8 mouse cellular contexts compared by ENCODE assay signal in the genomic region with DNA sequence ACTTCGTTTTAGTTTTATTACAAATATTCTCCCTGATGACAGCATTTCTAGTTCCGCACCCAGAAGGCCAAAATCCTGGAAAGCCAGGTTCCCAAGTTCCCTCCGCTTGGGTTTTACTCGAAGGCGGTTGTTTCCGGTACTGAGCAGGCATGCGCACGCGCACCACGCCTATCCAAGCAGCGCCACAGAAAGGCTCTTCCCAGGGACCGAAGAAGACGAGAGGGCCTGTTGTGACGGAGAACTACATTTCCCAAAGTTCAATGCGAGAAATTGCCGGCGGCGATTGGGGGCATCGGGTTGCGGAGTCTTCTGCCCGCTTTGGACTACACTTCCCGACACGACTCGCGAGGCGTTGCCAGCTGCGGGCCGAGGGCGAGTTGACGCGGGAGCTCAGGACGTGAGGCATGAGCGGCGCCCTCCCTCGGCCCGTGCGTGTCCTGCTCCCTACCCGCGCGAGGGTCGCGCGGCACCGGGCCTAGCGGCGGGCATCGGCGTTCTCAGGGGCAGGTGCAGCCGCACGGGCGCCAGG. TPM values are rescaled to one million over a fixed set of nuclear protein-coding genes. Genes with fewer than 3 reads are reported as not detected.
DNase-seq lines count a peak whose midpoint lies in the region; ATAC-seq and TF ChIP-seq lines count a peak whose summit lies in the region.

Gene Wrnip1 (plus strand): TSS at position 346 of the 529 bp plus-strand sequence.

- peaks cover 30% of the 10 kb centered on the region for H3K36me3 ChIP-seq in C2C12 (ENCODE audit: control insufficient read depth, insufficient read depth)
- H3K36me3 ChIP-seq in erythroblast, embryonic 14.5 days (ENCODE audit: control insufficient read depth), result peaks cover 27% of the 10 kb centered on the region
- no peaks in the 10 kb centered on the region for H3K36me3 ChIP-seq in heart, embryonic 11.5 days (ENCODE audit: control insufficient read depth, insufficient read depth, low read length)
- peaks cover 8% of the 10 kb centered on the region for H3K36me3 ChIP-seq in kidney, embryonic 16.5 days (ENCODE audit: insufficient read depth, low read length)
- H3K36me3 ChIP-seq in liver, adult 2 months (ENCODE audit: control insufficient read depth, insufficient read depth, low read length), result peaks cover 8% of the 10 kb centered on the region
- H3K36me3 ChIP-seq in myocyte (ENCODE audit: control insufficient read depth, insufficient read depth), result peaks cover 8% of the 10 kb centered on the region
- 0 out of 2 replicates have a peak, but pooled peaks cover 5% of the 10 kb centered on the region for H3K36me3 ChIP-seq in splenic B cell, adult 2 months (ENCODE audit: control insufficient read depth, insufficient read depth, low read length, poor library complexity, severe bottlenecking)

- peaks cover 25% of the 10 kb centered on the region for H3K79me3 ChIP-seq in C2C12 (ENCODE audit: low read depth)

- peak within 1 kb of the TSS; percentile 90 for H3K9ac ChIP-seq in heart, embryonic 11.5 days (ENCODE audit: low read depth, low read length)
- peak within 1 kb of the TSS; percentile 85 for H3K9ac ChIP-seq in kidney, embryonic 16.5 days (replicated peaks; ENCODE audit: low read length)
- peak within 1 kb of the TSS; percentile 88 for H3K9ac ChIP-seq in liver, adult 2 months (ENCODE audit: low read depth, low read length)

- H3K27me3 ChIP-seq in C2C12 (ENCODE audit: control insufficient read depth, insufficient read depth, insufficient read length) (no peaks in the 10 kb centered on the region), myocyte (ENCODE audit: control insufficient read depth, insufficient read depth, insufficient read length) (no peaks in the 10 kb centered on the region)
- no peaks in the 10 kb centered on the region; the same call in 1 of the 2 replicates for H3K27me3 ChIP-seq in erythroblast, embryonic 14.5 days (ENCODE audit: control insufficient read depth)
- H3K27me3 ChIP-seq in heart, embryonic 11.5 days (ENCODE audit: control insufficient read depth, insufficient read depth, low read length), result no peaks in the 10 kb centered on the region
- H3K27me3 ChIP-seq in kidney, embryonic 16.5 days (ENCODE audit: insufficient read depth, low read length), result no peaks in the 10 kb centered on the region
- H3K27me3 ChIP-seq in liver, adult 2 months (ENCODE audit: control insufficient read depth, insufficient read depth, low read length), result no peaks in the 10 kb centered on the region
- H3K27me3 ChIP-seq in splenic B cell, adult 2 months (ENCODE audit: control insufficient read depth, insufficient read depth, low read length, poor library complexity, severe bottlenecking), result no peaks in the 10 kb centered on the region

- peak; percentile 82 for TF ChIP-seq CTCF in C2C12 (IDR thresholded peaks at IDR 0.05; ENCODE audit: control insufficient read depth, insufficient read depth, insufficient read length)
- TF ChIP-seq CTCF in brain, embryonic 14.5 days (IDR thresholded peaks at IDR 0.05; ENCODE audit: borderline replicate concordance, extremely low read depth, insufficient read depth, insufficient read length), result peak; percentile 37; the same call in 1 of the 2 replicates
- TF ChIP-seq CTCF in liver, adult 2 months (IDR thresholded peaks at IDR 0.05; ENCODE audit: low read depth, low read length), result peak; percentile 27; the same call in 1 of the 2 replicates

- peaks cover 35% of the 10 kb centered on the region for H3K4me1 ChIP-seq in erythroblast, embryonic 14.5 days (ENCODE audit: control insufficient read depth)
- peaks cover 15% of the 10 kb centered on the region for H3K4me1 ChIP-seq in heart, embryonic 11.5 days (ENCODE audit: control insufficient read depth, insufficient read depth, low read length)
- H3K4me1 ChIP-seq in kidney, embryonic 16.5 days (ENCODE audit: insufficient read depth, low read length), result peaks cover 19% of the 10 kb centered on the region
- H3K4me1 ChIP-seq in liver, adult 2 months (ENCODE audit: control insufficient read depth, insufficient read depth, low read length), result peaks cover 7% of the 10 kb centered on the region; the same call in 1 of the 2 replicates

- peak; percentile 100 for DNase-seq in brain, embryonic 14.5 days (ENCODE audit: low read depth)
- DNase-seq in liver, adult 2 months (ENCODE audit: extremely low read depth, low read depth, low spot score), result peak; percentile 99
- peak; percentile 96 for DNase-seq in splenic B cell, adult 2 months (ENCODE audit: low read depth, low spot score)

- peak within 1 kb of the TSS; percentile 64 for H3K27ac ChIP-seq in heart, embryonic 11.5 days (ENCODE audit: low read depth, low read length)
- peak within 1 kb of the TSS; percentile 57 for H3K27ac ChIP-seq in kidney, embryonic 16.5 days (ENCODE audit: low read length)
- H3K27ac ChIP-seq in liver, adult 2 months (replicated peaks; ENCODE audit: insufficient read depth, low read depth, low read length), result peak within 1 kb of the TSS; percentile 74

- H3K4me3 ChIP-seq in C2C12 (ENCODE audit: insufficient read depth, poor library complexity, severe bottlenecking), result peak within 1 kb of the TSS; percentile 79
- peak within 1 kb of the TSS; percentile 88 for H3K4me3 ChIP-seq in erythroblast, embryonic 14.5 days (replicated peaks)
- peak within 1 kb of the TSS; percentile 85 for H3K4me3 ChIP-seq in heart, embryonic 11.5 days (ENCODE audit: low read depth, low read length)
- H3K4me3 ChIP-seq in kidney, embryonic 16.5 days (ENCODE audit: low read length), result peak within 1 kb of the TSS; percentile 75
- H3K4me3 ChIP-seq in liver, adult 2 months (ENCODE audit: insufficient read depth, low read depth, low read length), result peak within 1 kb of the TSS; percentile 76
- peak within 1 kb of the TSS; percentile 39 for H3K4me3 ChIP-seq in myocyte

- peak; percentile 77 for TF ChIP-seq POLR2A in brain, embryonic 14.5 days (IDR thresholded peaks at IDR 0.05; ENCODE audit: borderline replicate concordance, extremely low read depth, insufficient read depth, insufficient read length, poor library complexity, severe bottlenecking)
- TF ChIP-seq POLR2A in liver, adult 2 months (IDR thresholded peaks at IDR 0.05; ENCODE audit: extremely low read depth, insufficient read depth, low read length), result 0 out of 2 replicates have a peak, but pooled peaks have one; percentile 58
- TF ChIP-seq POLR2A in myocyte (IDR thresholded peaks at IDR 0.05; ENCODE audit: insufficient read length, low read depth), result peak; percentile 94

- WGBS in heart, embryonic 11.5 days (ENCODE audit: insufficient replicate concordance), result under 1% methylated on average over 51 of the region's 51 CpGs
- 0% methylated on average over 51 of the region's 51 CpGs for WGBS in kidney, embryonic 16.5 days
- WGBS in liver, adult 2 months, result under 1% methylated on average over 51 of the region's 51 CpGs

- no peaks in the 10 kb centered on the region for H3K9me3 ChIP-seq in erythroblast, embryonic 14.5 days (ENCODE audit: control insufficient read depth, low read length)
- H3K9me3 ChIP-seq in heart, embryonic 11.5 days (replicated peaks; ENCODE audit: control insufficient read depth, low read length), result no peaks in the 10 kb centered on the region
- no peaks in the 10 kb centered on the region for H3K9me3 ChIP-seq in kidney, embryonic 16.5 days (ENCODE audit: low read length)

- H3ac ChIP-seq in C2C12 (ENCODE audit: control insufficient read depth, insufficient read length, low read depth) (peak within 1 kb of the TSS; percentile 78), myocyte (ENCODE audit: control insufficient read depth, insufficient read length) (peak within 1 kb of the TSS; percentile 70)

- ATAC-seq in heart, embryonic 11.5 days (replicated peaks; ENCODE audit: insufficient number of reproducible peaks, low FRiP score, low TSS enrichment), result peak; percentile 95
- ATAC-seq in kidney, embryonic 16.5 days (ENCODE audit: low FRiP score, low TSS enrichment), result peak; percentile 97

- peak within 1 kb of the TSS; percentile 98 for H3K4me2 ChIP-seq in heart, embryonic 11.5 days
- H3K4me2 ChIP-seq in kidney, embryonic 16.5 days (replicated peaks; ENCODE audit: low read depth, low read length), result peak within 1 kb of the TSS; percentile 83
- peak within 1 kb of the TSS; percentile 99 for H3K4me2 ChIP-seq in myocyte (ENCODE audit: low read depth)

- H3K79me2 ChIP-seq in C2C12 (ENCODE audit: control insufficient read depth, insufficient read depth), result peaks cover 36% of the 10 kb centered on the region
- peaks cover 17% of the 10 kb centered on the region for H3K79me2 ChIP-seq in liver, adult 2 months (ENCODE audit: control insufficient read depth, insufficient read depth, low read length)
- peaks cover 41% of the 10 kb centered on the region for H3K79me2 ChIP-seq in myocyte (ENCODE audit: control insufficient read depth, insufficient read depth)

TF ChIP-seq in C2C12, 6 proteins besides CTCF, POLR2A, EP300 and RAD21:
- TF ChIP-seq MAX (IDR thresholded peaks at IDR 0.05), result peak; percentile 52
- no peak for TF ChIP-seq MYOG (IDR thresholded peaks at IDR 0.05; ENCODE audit: control insufficient read depth, extremely low read depth, insufficient read length)
- TF ChIP-seq FOSL1 (IDR thresholded peaks at IDR 0.05; ENCODE audit: insufficient read depth, low read length, poor library complexity, severe bottlenecking), result no peak

TF ChIP-seq in myocyte, 11 proteins besides CTCF, POLR2A, EP300 and RAD21:
- TF ChIP-seq REST (IDR thresholded peaks at IDR 0.05; ENCODE audit: insufficient read depth, insufficient read length) (no peak), SRF (IDR thresholded peaks at IDR 0.05; ENCODE audit: control insufficient read depth, insufficient read length, low read depth) (no peak), MAX (IDR thresholded peaks at IDR 0.05; ENCODE audit: low read depth) (no peak), USF1 (IDR thresholded peaks at IDR 0.05; ENCODE audit: low read depth) (no peak), MYOG (IDR thresholded peaks at IDR 0.05; ENCODE audit: control insufficient read depth in 1 of 3, insufficient read depth in 1 of 3, insufficient read length in 2 of 3, low read depth in 2 of 3) (peak; percentile 36 to 80 (median 73)), TCF3 (IDR thresholded peaks at IDR 0.05; ENCODE audit: insufficient read length, low read depth) (peak; percentile 2), E2F4 (IDR thresholded peaks at IDR 0.05; ENCODE audit: insufficient read depth) (no peak), MYOD1 (IDR thresholded peaks at IDR 0.05; ENCODE audit: control insufficient read depth in 1 of 3, insufficient read length in 2 of 3, low read depth in 2 of 3) (peak in 2 of 3 experiments; percentile 60 to 72), POLR2AphosphoS2 (IDR thresholded peaks at IDR 0.05; ENCODE audit: insufficient read length, low read depth) (peak; percentile 75)

RNA-seq across cellular contexts. Expression of gene Wrnip1, which starts in this region (rescaled TPM):
- 42.1 TPM for polyA plus RNA-seq in C2C12 (2012; fragmentation: generic; extraction: Trizol)
- polyA plus RNA-seq in brain, embryonic 14.5 days (2012; rRNA removed), result 59.3 and 63.1 TPM in 2 replicates
- polyA plus RNA-seq in erythroblast, embryonic 14.5 days (2012), result 3.6 and 3.7 TPM in 2 replicates
- 14.2 and 14.6 TPM in 2 replicates for polyA plus RNA-seq in heart, embryonic 11.5 days (2014; fragmentation: Nextera tagmentation; extraction: Ambion mirVana)
- polyA plus RNA-seq in kidney, embryonic 16.5 days (2015; fragmentation: Nextera tagmentation; extraction: Ambion mirVana), result 19.7 and 21.1 TPM in 2 replicates
- 33.9 and 43.8 TPM in 2 replicates for total RNA-seq in liver, adult 2 months (2014; rRNA removed)
- polyA plus RNA-seq in liver, adult 2 months (2012; rRNA removed), result 38.7 and 49.8 TPM in 2 replicates
- polyA plus RNA-seq in myocyte (2012; fragmentation: generic; extraction: Trizol), result 22.4 TPM

Comparison
In these comparisons a context has a peak if more than half of its experiments do, and no peak if none do; other contexts are left out.
1. Peak in every context shown above with its lines: DNase-seq, ATAC-seq, H3K4me3 ChIP-seq and H3K27ac ChIP-seq.
2. CTCF ChIP-seq: peak in every context shown above with its lines; median percentile 82 in C2C12; 37 in brain, embryonic 14.5 days; 27 in liver, adult 2 months.